Mouse (Mus musculus): ENCODE measurements around the gene Dnah12.
"Not testable (repeated sequence)": the region's sequence is repeated elsewhere in the genome, so short reads cannot be mapped to it uniquely, and the experiment has no call there.

The Dnah12 gene

GRCm38 (mm10) chr14:26879976-26880375 is 186.9 kb downstream of the Dnah12 start:
- no peak for DNase-seq (ENCODE audit: low spot score in 2 of 2)

DNA sequence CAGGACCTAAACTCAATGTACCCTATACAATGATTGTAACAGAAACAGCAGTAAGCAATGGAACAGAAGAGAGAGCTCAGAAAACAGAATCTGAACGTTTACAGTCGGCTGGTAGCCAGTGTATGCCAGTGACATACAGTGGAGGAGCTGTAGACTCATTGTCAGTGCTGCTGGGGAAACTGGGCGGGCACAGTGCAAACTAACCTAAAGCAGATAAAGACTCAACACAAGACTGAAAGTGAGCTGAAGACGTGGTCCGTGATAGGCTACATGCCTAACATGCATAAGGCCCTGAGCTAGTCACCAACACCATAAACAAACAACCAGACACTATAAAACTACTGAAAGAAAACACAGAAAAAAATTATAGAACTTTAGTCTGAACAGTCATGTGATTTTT is 188.6 kb downstream of the Dnah12 start:
- DNase-seq (ENCODE audit: low spot score in 2 of 2): no peak

GRCm38 (mm10) chr14:26887244-26887643 is 194.2 kb downstream of the Dnah12 start:
- DNase-seq (ENCODE audit: low spot score in 2 of 2): no peak

- DNase-seq (ENCODE audit: low spot score in 2 of 2): no peak
These were observed 197.7 kb downstream of the Dnah12 start for GRCm38 (mm10) chr14:26890777-26891176.

DNA sequence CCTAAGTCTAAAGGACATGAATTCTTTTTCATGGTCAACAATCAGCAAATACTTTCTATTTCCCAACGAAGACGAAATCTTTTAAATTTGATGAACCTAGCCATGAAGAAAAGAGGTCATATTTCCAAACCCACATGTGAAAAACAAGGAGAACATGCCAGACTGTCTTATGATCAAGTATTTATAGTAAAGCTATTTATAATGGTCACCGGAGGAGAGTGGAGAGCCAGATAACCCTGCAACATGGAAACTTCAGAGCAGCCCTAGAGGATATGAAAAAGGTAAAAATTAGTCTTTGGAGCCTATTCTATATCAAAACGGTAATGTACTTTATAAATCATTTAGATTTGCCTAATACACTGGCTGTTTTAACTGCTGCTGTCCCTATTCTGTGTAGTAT is 201.3 kb downstream of the Dnah12 start, which contains the start of gene Asb14:
Asb14 (plus strand) TSS at position 166 of the 400 bp plus-strand sequence.
- no peak for DNase-seq (ENCODE audit: low spot score in 2 of 2)

GRCm38 (mm10) chr14:26899490-26899889 is 206.4 kb downstream of the Dnah12 start:
- no peak for DNase-seq (ENCODE audit: low spot score in 2 of 2)

DNA sequence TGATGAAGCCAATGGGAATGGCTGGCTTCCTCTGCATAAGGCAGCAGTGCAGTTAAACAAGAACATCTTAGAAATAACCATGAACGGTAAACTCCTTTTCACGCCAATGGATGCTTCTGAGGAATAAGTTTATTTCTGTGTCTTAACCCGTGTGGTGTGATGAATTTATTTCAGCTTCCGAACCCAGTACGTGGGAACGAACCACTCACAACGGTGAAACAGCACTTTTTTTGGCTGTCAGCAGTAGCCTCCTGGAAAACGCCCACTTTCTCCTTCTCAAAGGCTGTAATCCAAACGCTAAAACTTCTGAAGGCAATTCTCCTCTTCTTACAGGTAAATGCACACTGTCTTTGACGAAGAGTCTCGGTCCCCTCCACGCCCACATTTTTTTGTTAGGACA is 207.8 kb downstream of the Dnah12 start:
- DNase-seq (ENCODE audit: low spot score in 2 of 2): no peak

DNA sequence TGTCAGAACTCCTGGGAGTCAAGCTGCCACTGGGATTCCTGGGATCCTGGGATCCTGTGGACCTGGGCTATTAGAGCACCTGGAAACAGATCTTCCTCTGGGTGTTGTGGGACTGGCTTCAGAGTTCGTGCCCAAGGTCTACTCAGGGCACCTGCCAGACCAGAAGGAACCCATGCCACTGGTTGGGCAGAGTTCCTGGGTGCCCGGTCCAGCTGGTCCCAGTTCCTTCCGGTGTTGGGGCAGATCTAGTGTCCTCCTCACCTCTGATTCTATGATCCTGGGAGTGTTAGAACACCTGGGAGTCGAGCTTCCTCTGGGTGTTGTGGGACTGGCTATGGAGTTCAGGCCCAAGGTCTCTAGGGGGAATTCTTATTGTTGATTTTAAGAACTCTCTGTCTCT is 214.3 kb downstream of the Dnah12 start:
- DNase-seq (ENCODE audit: low spot score in 2 of 2): no peak

GRCm38 (mm10) chr14:26910461-26910860 is 217.4 kb downstream of the Dnah12 start:
- DNase-seq (ENCODE audit: low spot score in 2 of 2): not testable (repeated sequence)

GRCm38 (mm10) chr14:26911201-26911600 is 218.1 kb downstream of the Dnah12 start:
- no peak for DNase-seq (ENCODE audit: low spot score in 2 of 2)

- DNase-seq (ENCODE audit: low spot score in 2 of 2): no peak
These were observed 218.8 kb downstream of the Dnah12 start for GRCm38 (mm10) chr14:26911826-26912225.

DNA sequence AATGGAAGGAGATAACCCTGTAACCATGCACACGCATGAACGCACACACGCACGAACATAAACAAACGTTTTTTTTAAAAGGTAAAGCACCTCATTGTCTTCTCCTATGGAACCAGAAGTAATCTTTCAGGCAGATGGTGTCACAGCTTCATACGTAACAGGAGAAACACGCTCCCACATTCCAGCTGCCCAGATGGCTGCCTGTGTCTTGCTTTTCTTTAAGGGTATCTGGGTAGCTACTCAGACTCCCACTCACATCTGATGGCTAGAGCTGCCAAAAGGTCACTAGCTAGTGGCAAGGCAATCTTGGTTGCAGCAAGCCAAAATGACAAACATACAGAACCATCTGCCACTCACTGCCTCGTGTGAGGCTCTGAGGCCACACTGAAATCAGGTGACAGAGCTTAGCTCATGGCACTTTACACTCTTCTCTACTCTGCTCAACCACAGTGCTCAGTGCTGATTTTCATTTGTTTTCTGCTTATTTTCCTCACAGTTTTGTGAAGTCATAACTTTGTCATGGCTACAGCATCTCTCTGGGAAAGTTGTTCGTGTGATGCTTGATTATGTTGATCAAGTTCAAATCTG is 220.7 kb downstream of the Dnah12 start:
- no peak for DNase-seq (ENCODE audit: low spot score in 2 of 2)

- no peak for DNase-seq (ENCODE audit: low spot score in 2 of 2)
These were observed 226.2 kb downstream of the Dnah12 start for GRCm38 (mm10) chr14:26919310-26919709.

DNA sequence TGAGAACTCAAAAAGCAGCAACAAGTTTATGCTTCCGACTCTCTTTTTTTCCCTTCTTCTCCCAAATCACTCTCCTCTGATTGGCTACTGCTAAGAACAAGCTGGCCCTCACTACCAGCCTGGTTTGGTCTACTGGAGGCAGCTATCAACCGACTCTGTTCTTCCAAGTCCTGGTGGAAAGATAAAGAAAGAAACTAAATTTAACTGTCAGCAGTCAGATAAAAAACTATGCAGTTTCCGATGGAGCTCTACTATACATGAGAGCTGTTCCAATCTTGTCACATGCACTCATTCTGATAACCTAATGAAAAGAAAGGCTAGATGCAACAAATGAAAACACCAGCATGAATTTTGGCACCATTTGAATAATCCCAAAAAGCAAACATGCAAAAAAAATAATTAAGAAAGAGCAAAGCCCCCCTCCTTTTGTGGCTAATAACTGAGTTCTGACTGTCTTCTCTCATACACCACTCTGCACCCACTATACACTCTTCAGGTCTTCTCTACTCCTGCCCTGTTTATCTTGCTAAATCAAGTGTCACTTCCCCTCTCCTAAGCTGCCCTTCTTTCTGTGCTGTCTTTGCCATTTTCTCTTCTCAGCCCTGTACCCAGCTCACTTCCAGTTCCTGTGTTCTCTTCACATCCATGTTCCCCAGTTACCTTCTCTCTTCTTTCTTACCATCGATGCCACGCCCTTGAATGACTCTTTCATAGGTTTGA is 230.8 kb downstream of the Dnah12 start:
- no peak for DNase-seq (ENCODE audit: low spot score in 2 of 2)

- DNase-seq (ENCODE audit: low spot score in 2 of 2): no peak
These were observed 241.8 kb downstream of the Dnah12 start for GRCm38 (mm10) chr14:26934891-26935290.

DNA sequence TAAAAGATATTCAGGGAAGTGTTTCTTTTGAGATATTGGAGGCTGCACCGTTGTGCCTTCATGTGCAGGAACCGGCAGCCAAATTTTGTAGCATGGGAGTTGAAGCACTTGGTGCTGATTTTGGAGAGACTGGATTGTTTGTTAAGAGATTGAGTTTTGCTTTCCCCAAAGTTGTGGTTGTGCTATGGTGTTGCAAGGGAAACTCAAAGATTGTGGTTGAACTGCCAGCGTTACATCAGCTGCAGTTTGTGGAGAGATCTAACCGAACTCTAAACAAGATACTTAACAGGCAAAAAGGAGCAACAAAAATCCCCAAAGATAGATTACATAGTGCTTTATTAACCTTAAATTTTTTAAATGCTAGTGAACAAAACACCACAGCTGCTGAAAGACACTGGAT is 242.5 kb downstream of the Dnah12 start:
- no peak for DNase-seq (ENCODE audit: low spot score in 2 of 2)

All from natural killer cell, adult 2 months (primary cell).